Mouse (Mus musculus): Measurements from ENCODE around the gene Lama5. TPM values are rescaled to one million over a fixed set of nuclear protein-coding genes. Genes with fewer than 3 reads are reported as not detected.
A peak's percentile ranks its signal among the peaks of the same experiment; 100 is the strongest.

Lama5 gene
- polyA plus RNA-seq, 1 experiment from 2014 or later, result 17.7 TPM

GRCm38 (mm10) chr2:180158627-180159026 is 67.0 kb downstream of the Lama5 start:
- Histone ChIP-seq H3K4me2 (ENCODE audit: low read depth, low read length) (no peak overlapping the region), H3K9me3 (replicated peaks; ENCODE audit: control insufficient read depth, low read length) (no peaks in the 10 kb centered on the region), H3K27ac (ENCODE audit: low read length) (no peak overlapping the region), H3K9ac (ENCODE audit: low read length) (no peak overlapping the region), H3K4me1 (ENCODE audit: control insufficient read depth, insufficient read depth, low read length) (no peaks in the 10 kb centered on the region), H3K36me3 (ENCODE audit: control insufficient read depth, insufficient read depth) (peaks cover 44% of the 10 kb centered on the region), H3K4me3 (ENCODE audit: low read length) (no peak overlapping the region), H3K27me3 (ENCODE audit: control insufficient read depth, insufficient read depth, low read length) (no peaks in the 10 kb centered on the region)
- WGBS, result 88% methylated on average over 3 of the region's 3 CpGs
- no peak for ATAC-seq (replicated peaks; ENCODE audit: extremely low read depth, insufficient read depth, low FRiP score)

- WGBS, result 78% methylated on average over 3 of the region's 3 CpGs
- no peak for ATAC-seq (replicated peaks; ENCODE audit: extremely low read depth, insufficient read depth, low FRiP score)
- Histone ChIP-seq H3K27ac (ENCODE audit: low read length) (no peak overlapping the region), H3K4me2 (ENCODE audit: low read depth, low read length) (no peak overlapping the region), H3K9me3 (replicated peaks; ENCODE audit: control insufficient read depth, low read length) (no peaks in the 10 kb centered on the region), H3K36me3 (ENCODE audit: control insufficient read depth, insufficient read depth) (peaks cover 55% of the 10 kb centered on the region), H3K4me3 (ENCODE audit: low read length) (no peak overlapping the region), H3K27me3 (ENCODE audit: control insufficient read depth, insufficient read depth, low read length) (no peaks in the 10 kb centered on the region), H3K9ac (ENCODE audit: low read length) (no peak overlapping the region), H3K4me1 (ENCODE audit: control insufficient read depth, insufficient read depth, low read length) (no peaks in the 10 kb centered on the region)
Measured at GRCm38 (mm10) chr2:180154796-180155195, 70.9 kb downstream of the Lama5 start.

- no peaks in the 10 kb centered on the region for H3K9me3 ChIP-seq (replicated peaks; ENCODE audit: control insufficient read depth, low read length)
- 76% methylated on average over 9 of the region's 9 CpGs for WGBS
Measured at GRCm38 (mm10) chr2:180148551-180148950, 77.1 kb downstream of the Lama5 start.

GRCm38 (mm10) chr2:180147379-180147778 is 78.3 kb downstream of the Lama5 start:
- Histone ChIP-seq H3K27ac (ENCODE audit: low read length) (peak overlapping the region; percentile 62), H3K27me3 (ENCODE audit: control insufficient read depth, insufficient read depth, low read length) (no peaks in the 10 kb centered on the region), H3K4me2 (ENCODE audit: low read depth, low read length) (peak overlapping the region; percentile 24; the same call in 1 of the 2 replicates), H3K9ac (ENCODE audit: low read length) (no peak overlapping the region), H3K9me3 (replicated peaks; ENCODE audit: control insufficient read depth, low read length) (no peaks in the 10 kb centered on the region), H3K36me3 (ENCODE audit: control insufficient read depth, insufficient read depth) (peaks cover 45% of the 10 kb centered on the region), H3K4me3 (ENCODE audit: low read length) (no peak overlapping the region), H3K4me1 (ENCODE audit: control insufficient read depth, insufficient read depth, low read length) (peaks cover 8% of the 10 kb centered on the region)
- 44% methylated on average over 6 of the region's 6 CpGs for WGBS
- ATAC-seq (replicated peaks; ENCODE audit: extremely low read depth, insufficient read depth, low FRiP score), result 0 out of 2 replicates have a peak, but pooled peaks have one; percentile 67

More at GRCm38 (mm10) chr2:180148551-180148950, 77.1 kb downstream of the Lama5 start:
- Histone ChIP-seq H3K4me2 (ENCODE audit: low read depth, low read length) (no peak overlapping the region), H3K27me3 (ENCODE audit: control insufficient read depth, insufficient read depth, low read length) (no peaks in the 10 kb centered on the region), H3K27ac (ENCODE audit: low read length) (no peak overlapping the region), H3K4me1 (ENCODE audit: control insufficient read depth, insufficient read depth, low read length) (peaks cover 8% of the 10 kb centered on the region), H3K9ac (ENCODE audit: low read length) (no peak overlapping the region), H3K4me3 (ENCODE audit: low read length) (no peak overlapping the region), H3K36me3 (ENCODE audit: control insufficient read depth, insufficient read depth) (peaks cover 48% of the 10 kb centered on the region)
- no peak for ATAC-seq (replicated peaks; ENCODE audit: extremely low read depth, insufficient read depth, low FRiP score)

GRCm38 (mm10) chr2:180146091-180146490 is 79.6 kb downstream of the Lama5 start:
- Histone ChIP-seq H3K9me3 (replicated peaks; ENCODE audit: control insufficient read depth, low read length) (no peaks in the 10 kb centered on the region), H3K9ac (ENCODE audit: low read length) (no peak overlapping the region), H3K36me3 (ENCODE audit: control insufficient read depth, insufficient read depth) (peaks cover 43% of the 10 kb centered on the region), H3K27ac (ENCODE audit: low read length) (no peak overlapping the region), H3K4me3 (ENCODE audit: low read length) (no peak overlapping the region), H3K27me3 (ENCODE audit: control insufficient read depth, insufficient read depth, low read length) (no peaks in the 10 kb centered on the region), H3K4me2 (ENCODE audit: low read depth, low read length) (no peak overlapping the region), H3K4me1 (ENCODE audit: control insufficient read depth, insufficient read depth, low read length) (peaks cover 8% of the 10 kb centered on the region)
- ATAC-seq (replicated peaks; ENCODE audit: extremely low read depth, insufficient read depth, low FRiP score), result no peak
- WGBS, result 81% methylated on average over 2 of the region's 2 CpGs

GRCm38 (mm10) chr2:180135414-180135813 is 90.2 kb downstream of the Lama5 start:
- H3K4me3 ChIP-seq (ENCODE audit: low read length), result no peak overlapping the region
- no peaks in the 10 kb centered on the region for H3K27me3 ChIP-seq (ENCODE audit: control insufficient read depth, insufficient read depth, low read length)
- WGBS, result 58% methylated on average over 5 of the region's 5 CpGs
- H3K4me1 ChIP-seq (ENCODE audit: control insufficient read depth, insufficient read depth, low read length), result no peaks in the 10 kb centered on the region
- no peak overlapping the region for H3K27ac ChIP-seq (ENCODE audit: low read length)
- peaks cover 13% of the 10 kb centered on the region for H3K36me3 ChIP-seq (ENCODE audit: control insufficient read depth, insufficient read depth)
- H3K9ac ChIP-seq (ENCODE audit: low read length), result no peak overlapping the region
- no peaks in the 10 kb centered on the region for H3K9me3 ChIP-seq (replicated peaks; ENCODE audit: control insufficient read depth, low read length)
- ATAC-seq (replicated peaks; ENCODE audit: extremely low read depth, insufficient read depth, low FRiP score), result no peak
- no peak overlapping the region for H3K4me2 ChIP-seq (ENCODE audit: low read depth, low read length)

GRCm38 (mm10) chr2:180133911-180134310 is 91.7 kb downstream of the Lama5 start:
- Histone ChIP-seq H3K4me3 (ENCODE audit: low read length) (no peak overlapping the region), H3K4me2 (ENCODE audit: low read depth, low read length) (no peak overlapping the region), H3K9ac (ENCODE audit: low read length) (no peak overlapping the region), H3K36me3 (ENCODE audit: control insufficient read depth, insufficient read depth) (peaks cover 13% of the 10 kb centered on the region), H3K27ac (ENCODE audit: low read length) (no peak overlapping the region), H3K9me3 (replicated peaks; ENCODE audit: control insufficient read depth, low read length) (no peaks in the 10 kb centered on the region), H3K27me3 (ENCODE audit: control insufficient read depth, insufficient read depth, low read length) (no peaks in the 10 kb centered on the region), H3K4me1 (ENCODE audit: control insufficient read depth, insufficient read depth, low read length) (no peaks in the 10 kb centered on the region)
- no peak for ATAC-seq (replicated peaks; ENCODE audit: extremely low read depth, insufficient read depth, low FRiP score)
- 66% methylated on average over 3 of the region's 3 CpGs for WGBS

GRCm38 (mm10) chr2:180133231-180133630 is 92.4 kb downstream of the Lama5 start:
- Histone ChIP-seq H3K4me3 (ENCODE audit: low read length) (no peak overlapping the region), H3K27ac (ENCODE audit: low read length) (no peak overlapping the region), H3K36me3 (ENCODE audit: control insufficient read depth, insufficient read depth) (peaks cover 8% of the 10 kb centered on the region), H3K4me2 (ENCODE audit: low read depth, low read length) (no peak overlapping the region), H3K9me3 (replicated peaks; ENCODE audit: control insufficient read depth, low read length) (no peaks in the 10 kb centered on the region), H3K9ac (ENCODE audit: low read length) (no peak overlapping the region), H3K4me1 (ENCODE audit: control insufficient read depth, insufficient read depth, low read length) (0 out of 2 replicates have a peak, but pooled peaks cover under 1% of the 10 kb centered on the region), H3K27me3 (ENCODE audit: control insufficient read depth, insufficient read depth, low read length) (no peaks in the 10 kb centered on the region)
- ATAC-seq (replicated peaks; ENCODE audit: extremely low read depth, insufficient read depth, low FRiP score), result no peak
- 72% methylated on average over 4 of the region's 4 CpGs for WGBS

GRCm38 (mm10) chr2:180127675-180128074 is 98.0 kb downstream of the Lama5 start:
- Histone ChIP-seq H3K4me1 (ENCODE audit: control insufficient read depth, insufficient read depth, low read length) (peaks cover 13% of the 10 kb centered on the region), H3K9ac (ENCODE audit: low read length) (no peak overlapping the region), H3K9me3 (replicated peaks; ENCODE audit: control insufficient read depth, low read length) (no peaks in the 10 kb centered on the region), H3K27me3 (ENCODE audit: control insufficient read depth, insufficient read depth, low read length) (no peaks in the 10 kb centered on the region), H3K4me2 (ENCODE audit: low read depth, low read length) (no peak overlapping the region), H3K4me3 (ENCODE audit: low read length) (no peak overlapping the region), H3K27ac (ENCODE audit: low read length) (no peak overlapping the region), H3K36me3 (ENCODE audit: control insufficient read depth, insufficient read depth) (no peaks in the 10 kb centered on the region)
- WGBS, result 45% methylated on average over 1 of the region's 1 CpGs
- no peak for ATAC-seq (replicated peaks; ENCODE audit: extremely low read depth, insufficient read depth, low FRiP score)

All from heart, embryonic 16.5 days (tissue).